Mouse (Mus musculus) layer of hippocampus, postnatal 10 days (tissue): Measurements from ENCODE around the gene Mark2. TPM values are rescaled to one million over a fixed set of nuclear protein-coding genes. Genes with fewer than 3 reads are reported as not detected.

Experiments
- DNase-seq, 2 experiments: peaks; one replicate each; pipeline ENCODE4 v3.0.0; 2021; ENCODE audit warnings: low spot score in 2 of 2
- total RNA-seq, 2 experiments: library from RNA; stranded (reverse); gene quantifications; 2 replicates each; pipeline ENCODE4 v1.2.3; 2021

Gene Mark2
- total RNA-seq, 2 experiments from 2014 or later: 102 to 110 TPM

- DNase-seq: no peak
These were observed 6.0 kb downstream of the Mark2 start for GRCm38 (mm10) chr19:7335656-7336055.

- DNase-seq: no peak
These were observed 7.6 kb downstream of the Mark2 start for GRCm38 (mm10) chr19:7334049-7334448.

GRCm38 (mm10) chr19:7321391-7321790 is 20.3 kb downstream of the Mark2 start:
- no peak for DNase-seq

GRCm38 (mm10) chr19:7320181-7320580 is 21.5 kb downstream of the Mark2 start:
- DNase-seq: no peak

GRCm38 (mm10) chr19:7317716-7318115 is 23.9 kb downstream of the Mark2 start:
- no peak for DNase-seq

GRCm38 (mm10) chr19:7316822-7317221 is 24.8 kb downstream of the Mark2 start:
- no peak for DNase-seq

- no peak for DNase-seq
These were observed 26.1 kb downstream of the Mark2 start for GRCm38 (mm10) chr19:7315587-7315984.

- peak; percentile 60 to 66 for DNase-seq
These were observed 26.6 kb downstream of the Mark2 start for GRCm38 (mm10) chr19:7314976-7315586.

GRCm38 (mm10) chr19:7313660-7314059 is 28.0 kb downstream of the Mark2 start:
- DNase-seq: no peak

- no peak for DNase-seq
These were observed 30.4 kb downstream of the Mark2 start for GRCm38 (mm10) chr19:7311306-7311705.

GRCm38 (mm10) chr19:7310704-7311103 is 31.0 kb downstream of the Mark2 start:
- DNase-seq: peak in 1 of 2 experiments; percentile 44

- no peak for DNase-seq
These were observed 31.8 kb downstream of the Mark2 start for GRCm38 (mm10) chr19:7309738-7310330.

GRCm38 (mm10) chr19:7307995-7308770 is 33.5 kb downstream of the Mark2 start:
- DNase-seq: no peak

- DNase-seq: no peak
These were observed 34.7 kb downstream of the Mark2 start for GRCm38 (mm10) chr19:7306968-7307367.

- no peak for DNase-seq
These were observed 36.0 kb downstream of the Mark2 start for GRCm38 (mm10) chr19:7305380-7306310.

GRCm38 (mm10) chr19:7304801-7305200 is 36.9 kb downstream of the Mark2 start:
- DNase-seq: no peak

- DNase-seq: no peak
These were observed 37.9 kb downstream of the Mark2 start for GRCm38 (mm10) chr19:7303796-7304195.

GRCm38 (mm10) chr19:7302493-7302797 is 39.2 kb downstream of the Mark2 start:
- DNase-seq: no peak

- DNase-seq: no peak
These were observed 39.8 kb downstream of the Mark2 start for GRCm38 (mm10) chr19:7301647-7302492.

GRCm38 (mm10) chr19:7300078-7300477 is 41.6 kb downstream of the Mark2 start:
- DNase-seq: no peak

GRCm38 (mm10) chr19:7299052-7299451 is 42.6 kb downstream of the Mark2 start:
- DNase-seq: peak in 1 of 2 experiments; percentile 53
